Mouse (Mus musculus) C2C12 (cell line): ENCODE measurements around the gene Tbc1d22b.

ENCODE experiments used
- CTCF ChIP-seq: IDR thresholded peaks from one replicate; pipeline ENCODE4 v1.5.1; 2011; ENCODE audit not compliant: control insufficient read depth, insufficient read depth, insufficient read length
- FOSL1 ChIP-seq: IDR thresholded peaks from one replicate; pipeline ENCODE4 v1.8.0; 2011; ENCODE audit warnings: mild to moderate bottlenecking, low read length; ENCODE audit not compliant: poor library complexity, insufficient read depth, severe bottlenecking
- MAX ChIP-seq: IDR thresholded peaks from one replicate; pipeline ENCODE4 v1.6.1; 2011; ENCODE audit warnings: mild to moderate bottlenecking, control low read depth
- MYOD1 ChIP-seq: IDR thresholded peaks from one replicate; pipeline ENCODE4 v1.6.1; 2011; ENCODE audit warnings: low read depth; ENCODE audit not compliant: control insufficient read depth, insufficient read length
- USF1 ChIP-seq: IDR thresholded peaks from one replicate; pipeline ENCODE4 v1.6.1; 2011; ENCODE audit warnings: low read depth, mild to moderate bottlenecking, control low read depth, moderate library complexity

DNA sequence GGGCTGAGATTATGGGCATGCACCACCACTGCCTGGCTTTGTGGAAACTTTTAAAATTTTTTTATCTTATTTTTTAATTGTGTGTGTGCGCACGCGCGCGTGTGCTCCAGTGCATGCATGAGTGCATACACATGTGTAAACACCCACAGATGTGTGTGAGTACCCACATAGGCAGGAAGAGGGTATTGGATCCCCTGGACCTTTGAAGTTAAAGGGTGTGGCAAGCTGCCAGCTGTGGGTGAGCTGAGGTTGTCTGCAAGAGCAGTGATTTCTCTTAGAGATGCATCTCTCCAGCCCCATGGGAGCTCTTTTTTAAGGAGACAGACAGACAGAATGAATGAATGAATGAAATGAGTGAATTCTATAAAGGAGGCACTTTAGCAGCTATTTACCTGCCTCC, 15.9 kb downstream of the Tbc1d22b start:
- no peak for TF ChIP-seq CTCF
- no peak for TF ChIP-seq USF1
- no peak for TF ChIP-seq MYOD1
- TF ChIP-seq FOSL1, result no peak
- no peak for TF ChIP-seq MAX
